Mouse (Mus musculus) neural tube, embryonic 14.5 days (tissue): ENCODE data around the gene Rpl34. TPM values are rescaled to one million over a fixed set of nuclear protein-coding genes. Genes with fewer than 3 reads are reported as not detected.

Source experiments
- ATAC-seq: fragments of 200-750 bp; cut with Nextera tagmentation; 2 replicates; pipeline ENCODE4 v1.8.0; 2017; ENCODE audit warnings: low read depth, mild to moderate bottlenecking, moderate TSS enrichment, moderate library complexity
- H3K27ac ChIP-seq: fragments of 300-500 bp; sonication (generic); 2 replicates; pipeline ENCODE4 v1.5.1; 2014; ENCODE audit warnings: low read depth, mild to moderate bottlenecking, control low read depth, low read length, moderate library complexity, mixed read lengths
- H3K27me3 ChIP-seq: fragments of 300-500 bp; sonication (generic); 2 replicates; pipeline ENCODE4 v1.6.1; 2014; ENCODE audit warnings: low read length; ENCODE audit not compliant: control insufficient read depth, insufficient read depth
- H3K36me3 ChIP-seq: fragments of 300-500 bp; sonication (generic); 2 replicates; pipeline ENCODE4 v1.6.1; 2014; ENCODE audit warnings: low read length, mixed read lengths; ENCODE audit not compliant: control insufficient read depth, insufficient read depth
- H3K4me1 ChIP-seq: fragments of 300-500 bp; sonication (generic); 2 replicates; pipeline ENCODE4 v1.6.1; 2014; ENCODE audit warnings: low read length; ENCODE audit not compliant: control insufficient read depth, insufficient read depth
- H3K4me2 ChIP-seq: fragments of 300-500 bp; sonication (generic); 2 replicates; pipeline ENCODE4 v1.6.1; 2014; ENCODE audit warnings: mild to moderate bottlenecking, low read depth, low read length, control low read depth
- H3K4me3 ChIP-seq: fragments of 300-500 bp; sonication (generic); 2 replicates; pipeline ENCODE4 v1.5.1; 2014; ENCODE audit warnings: low read depth, low read length, control low read depth, mixed read lengths
- H3K9ac ChIP-seq: fragments of 300-500 bp; sonication (generic); replicated peaks from 2 replicates; pipeline ENCODE4 v1.6.1; 2014; ENCODE audit warnings: low read depth, mild to moderate bottlenecking, control low read depth, low read length, mixed read lengths
- H3K9me3 ChIP-seq: fragments of 300-500 bp; sonication (generic); 2 replicates; pipeline ENCODE4 v1.6.1; 2016; ENCODE audit warnings: low read length; ENCODE audit not compliant: control insufficient read depth
- WGBS: fragments of 180-500 bp; shearing (Covaris S2); extraction: QIAGEN DNeasy Blood & Tissue Kit; methylation state at CpG from one replicate; pipeline ENCODE4 v1.1.7; 2014; 5-methylcytosine and 5-hydroxymethylcytosine counted together
- polyA plus RNA-seq: library from polyadenylated mRNA; unstranded; fragments of >200 nt; fragmentation: Nextera tagmentation; extraction: Ambion mirVana; gene quantifications from 2 replicates; pipeline ENCODE4 v1.2.1, GENCODE M21; 2014

Gene Rpl34
- polyA plus RNA-seq, 1 experiment from 2014 or later, result 577 TPM

- ATAC-seq, result peak; percentile 83
- no peak overlapping the region for H3K4me3 ChIP-seq
- no peaks in the 10 kb centered on the region for H3K9me3 ChIP-seq
- peak overlapping the region; percentile 17; the same call in 1 of the 2 replicates for H3K4me2 ChIP-seq
- 16% methylated on average over 21 of the region's 21 CpGs for WGBS
- H3K36me3 ChIP-seq, result no peaks in the 10 kb centered on the region
- no peak overlapping the region for H3K9ac ChIP-seq
- no peak overlapping the region for H3K27ac ChIP-seq
- no peaks in the 10 kb centered on the region for H3K27me3 ChIP-seq
- peaks cover 7% of the 10 kb centered on the region; the same call in 1 of the 2 replicates for H3K4me1 ChIP-seq
Observed at GRCm38 (mm10) chr3:130737652-130738361, 7.6 kb upstream of the Rpl34 start.

DNA sequence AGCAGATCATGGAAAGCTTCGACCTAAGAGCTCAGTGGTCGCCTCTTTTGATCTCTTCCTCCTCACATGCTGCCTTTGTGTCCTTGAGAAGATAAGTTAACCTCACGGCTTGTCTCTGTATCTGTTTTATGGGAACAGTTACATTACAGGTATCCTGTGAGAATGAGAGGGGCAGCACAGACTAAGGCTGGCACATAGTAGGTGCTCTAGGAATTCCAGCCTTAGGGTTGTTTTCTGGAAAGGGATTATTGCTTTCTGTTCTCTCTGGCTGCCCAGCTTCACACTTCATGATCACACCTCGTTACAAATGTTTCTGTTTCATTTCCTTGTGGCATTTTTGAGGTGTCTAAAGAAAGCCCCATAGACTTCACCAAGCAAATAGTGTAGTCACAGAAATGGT lies 6.6 kb upstream of the Rpl34 start:
- H3K4me1 ChIP-seq, result peaks cover 7% of the 10 kb centered on the region; the same call in 1 of the 2 replicates
- H3K36me3 ChIP-seq, result no peaks in the 10 kb centered on the region
- no peak overlapping the region for H3K4me2 ChIP-seq
- no peaks in the 10 kb centered on the region for H3K27me3 ChIP-seq
- 51% methylated on average over 4 of the region's 4 CpGs for WGBS
- H3K27ac ChIP-seq, result peak overlapping the region; percentile 48
- no peak for ATAC-seq
- no peaks in the 10 kb centered on the region for H3K9me3 ChIP-seq
- H3K4me3 ChIP-seq, result no peak overlapping the region
- no peak overlapping the region for H3K9ac ChIP-seq

GRCm38 (mm10) chr3:130729472-130730188 lies 568 bp downstream of the Rpl34 start:
- Histone ChIP-seq H3K36me3 (peaks cover 28% of the 10 kb centered on the region), H3K9me3 (no peaks in the 10 kb centered on the region), H3K9ac (peak overlapping the region; percentile 83), H3K4me1 (peaks cover 6% of the 10 kb centered on the region; the same call in 1 of the 2 replicates), H3K4me3 (peak overlapping the region; percentile 63), H3K27ac (peak overlapping the region; percentile 87), H3K4me2 (peak overlapping the region; percentile 62), H3K27me3 (no peaks in the 10 kb centered on the region)
- no peak for ATAC-seq
- WGBS, result under 1% methylated on average over 58 of the region's 58 CpGs

DNA sequence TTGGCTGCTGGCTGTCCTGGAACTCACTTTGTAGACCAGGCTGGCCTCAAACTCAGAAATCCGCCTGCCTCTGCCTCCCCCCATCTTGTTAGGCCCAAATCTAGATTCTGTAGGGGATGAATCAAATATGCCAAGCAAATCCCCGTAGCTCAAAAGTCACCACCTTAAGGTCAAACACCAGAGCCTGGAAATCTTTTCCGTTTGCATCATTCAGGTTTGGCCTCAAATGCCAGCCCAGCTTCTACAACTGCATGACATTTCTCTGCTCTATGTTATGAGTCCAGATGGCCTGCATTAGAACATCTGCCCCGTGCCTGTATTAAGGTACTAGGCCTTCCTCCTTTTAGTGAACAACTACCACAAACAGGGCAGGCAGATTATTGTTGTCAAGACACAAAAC lies 2.5 kb downstream of the Rpl34 start:
- peaks cover 28% of the 10 kb centered on the region for H3K36me3 ChIP-seq
- H3K4me3 ChIP-seq, result no peak overlapping the region
- no peaks in the 10 kb centered on the region for H3K9me3 ChIP-seq
- peaks cover 6% of the 10 kb centered on the region; the same call in 1 of the 2 replicates for H3K4me1 ChIP-seq
- H3K9ac ChIP-seq, result no peak overlapping the region
- H3K4me2 ChIP-seq, result no peak overlapping the region
- no peak for ATAC-seq
- 92% methylated on average over 4 of the region's 4 CpGs for WGBS
- no peak overlapping the region for H3K27ac ChIP-seq
- H3K27me3 ChIP-seq, result no peaks in the 10 kb centered on the region

- Histone ChIP-seq H3K36me3 (peaks cover 28% of the 10 kb centered on the region), H3K4me2 (no peak overlapping the region), H3K27ac (no peak overlapping the region), H3K4me3 (no peak overlapping the region), H3K9ac (no peak overlapping the region), H3K27me3 (no peaks in the 10 kb centered on the region), H3K9me3 (no peaks in the 10 kb centered on the region), H3K4me1 (peaks cover 6% of the 10 kb centered on the region; the same call in 1 of the 2 replicates)
- 75% methylated on average over 1 of the region's 1 CpGs for whole genome bisulfite sequencing
- no peak for ATAC-seq
Observed at GRCm38 (mm10) chr3:130727036-130727435, 3.2 kb downstream of the Rpl34 start.

DNA sequence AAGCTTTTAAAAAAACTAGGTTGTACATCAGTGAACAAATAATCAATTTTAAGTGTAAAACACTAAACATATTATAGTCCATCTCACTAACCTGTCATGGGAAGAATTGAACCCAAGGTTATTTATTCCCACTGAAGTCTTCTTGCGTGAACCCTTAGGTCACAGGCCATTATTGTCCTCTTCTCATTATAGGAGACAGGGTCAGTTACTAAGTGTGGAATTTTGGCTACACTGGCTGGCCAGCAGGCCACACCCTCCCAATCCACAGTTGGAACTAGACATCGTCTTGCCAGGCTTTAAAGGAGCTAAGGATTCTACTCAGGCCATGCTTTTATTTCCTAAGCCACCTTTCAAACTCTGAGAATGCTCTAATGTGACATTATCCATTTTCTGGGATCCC lies 4.5 kb downstream of the Rpl34 start:
- H3K4me2 ChIP-seq, result no peak overlapping the region
- no peak overlapping the region for H3K27ac ChIP-seq
- no peak overlapping the region for H3K4me3 ChIP-seq
- peaks cover 28% of the 10 kb centered on the region for H3K36me3 ChIP-seq
- no peak for ATAC-seq
- peaks cover 6% of the 10 kb centered on the region; the same call in 1 of the 2 replicates for H3K4me1 ChIP-seq
- WGBS, result 59% methylated on average over 2 of the region's 2 CpGs
- no peaks in the 10 kb centered on the region for H3K27me3 ChIP-seq
- H3K9me3 ChIP-seq, result no peaks in the 10 kb centered on the region
- H3K9ac ChIP-seq, result no peak overlapping the region

- Histone ChIP-seq H3K9ac (no peak overlapping the region), H3K4me1 (no peaks in the 10 kb centered on the region), H3K9me3 (no peaks in the 10 kb centered on the region), H3K4me3 (no peak overlapping the region), H3K4me2 (no peak overlapping the region), H3K36me3 (peaks cover 24% of the 10 kb centered on the region), H3K27me3 (no peaks in the 10 kb centered on the region), H3K27ac (no peak overlapping the region)
- ATAC-seq, result no peak
- WGBS, result 68% methylated on average over 11 of the region's 11 CpGs
Observed at GRCm38 (mm10) chr3:130722733-130723478, 7.3 kb downstream of the Rpl34 start.

- 88% methylated on average over 4 of the region's 4 CpGs for WGBS
- no peak for ATAC-seq
- Histone ChIP-seq H3K27me3 (no peaks in the 10 kb centered on the region), H3K36me3 (no peaks in the 10 kb centered on the region), H3K4me3 (no peak overlapping the region), H3K9ac (no peak overlapping the region), H3K9me3 (no peaks in the 10 kb centered on the region), H3K4me2 (no peak overlapping the region), H3K4me1 (no peaks in the 10 kb centered on the region), H3K27ac (no peak overlapping the region)
Observed at GRCm38 (mm10) chr3:130720225-130720624, 10.0 kb downstream of the Rpl34 start.
